In genomic region chr2:93228480-93228824, GRCm38 (mm10) we compare ENCODE assay signal across 11 mouse cellular contexts. TPM values are rescaled to one million over a fixed set of nuclear protein-coding genes. Genes with fewer than 3 reads are reported as not detected.
A peak's percentile ranks its signal among the peaks of the same experiment; 100 is the strongest.
DNase-seq lines count a peak whose midpoint lies in the region; ATAC-seq and TF ChIP-seq lines count a peak whose summit lies in the region.
"Had no signal": no experiment of that assay in that cellular context is flagged by ENCODE, and none has a peak within 500 bp of the region (broad histone marks: within the 10 kb centered on the region; RNA-seq: fewer than 3 reads in every experiment).

No protein-coding gene starts in this region.

- TF ChIP-seq CTCF in gastrocnemius, adult 2 months (IDR thresholded peaks at IDR 0.05): no peak

- H3K4me2 ChIP-seq in heart, embryonic 14.5 days (ENCODE audit: low read length): no peak overlapping the region
- no peak overlapping the region for H3K4me2 ChIP-seq in embryonic facial prominence, embryonic 14.5 days (ENCODE audit: low read depth, low read length)
- H3K4me2 ChIP-seq in intestine, embryonic 16.5 days (ENCODE audit: low read depth, low read length): no peak overlapping the region
- peak overlapping the region; percentile 46 for H3K4me2 ChIP-seq in neural tube, embryonic 12.5 days (replicated peaks)
- H3K4me2 ChIP-seq: liver, embryonic 15.5 days had no signal

- no peak overlapping the region for H3K4me3 ChIP-seq in heart, embryonic 14.5 days (ENCODE audit: control insufficient read depth in 1 of 2, insufficient read depth in 1 of 2, low read depth in 1 of 2, low read length in 2 of 2)
- H3K4me3 ChIP-seq in embryonic facial prominence, embryonic 14.5 days (ENCODE audit: low read depth, low read length): no peak overlapping the region
- H3K4me3 ChIP-seq in intestine, embryonic 16.5 days (ENCODE audit: low read length): no peak overlapping the region
- no peak overlapping the region for H3K4me3 ChIP-seq in neural tube, embryonic 12.5 days
- no peak overlapping the region for H3K4me3 ChIP-seq in gastrocnemius, adult 2 months
- H3K4me3 ChIP-seq: liver, embryonic 15.5 days had no signal

- no peak for ATAC-seq in heart, embryonic 14.5 days (ENCODE audit: insufficient number of reproducible peaks, insufficient read depth, low FRiP score, low read depth)
- ATAC-seq in embryonic facial prominence, embryonic 14.5 days (ENCODE audit: low read depth): no peak
- ATAC-seq in intestine, embryonic 16.5 days: no peak
- peak; percentile 44 for ATAC-seq in neural tube, embryonic 12.5 days (ENCODE audit: low FRiP score, low read depth)

- H3K9me3 ChIP-seq in heart, embryonic 14.5 days (ENCODE audit: control insufficient read depth, low read length): no peaks in the 10 kb centered on the region
- H3K9me3 ChIP-seq in embryonic facial prominence, embryonic 14.5 days (ENCODE audit: control insufficient read depth, low read length): no peaks in the 10 kb centered on the region
- H3K9me3 ChIP-seq in intestine, embryonic 16.5 days (ENCODE audit: control insufficient read depth, low read length): no peaks in the 10 kb centered on the region
- H3K9me3 ChIP-seq in neural tube, embryonic 12.5 days: no peaks in the 10 kb centered on the region
- H3K9me3 ChIP-seq: liver, embryonic 15.5 days had no signal

- peak overlapping the region; percentile 34; the same call in 1 of the 2 replicates for H3K9ac ChIP-seq in heart, embryonic 14.5 days (ENCODE audit: low read length)
- no peak overlapping the region; the same call in 1 of the 2 replicates for H3K9ac ChIP-seq in embryonic facial prominence, embryonic 14.5 days (ENCODE audit: low read depth, low read length)
- 0 out of 2 replicates have a peak overlapping the region, but pooled peaks have one; percentile 1 for H3K9ac ChIP-seq in intestine, embryonic 16.5 days (ENCODE audit: low read depth, low read length)
- H3K9ac ChIP-seq in neural tube, embryonic 12.5 days: no peak overlapping the region
- H3K9ac ChIP-seq: liver, embryonic 15.5 days had no signal

- no peak for DNase-seq in heart, postnatal 10 days
- no peak for DNase-seq in embryonic facial prominence, embryonic 14.5 days (ENCODE audit: low spot score)
- no peak for DNase-seq in gastrocnemius, adult 2 months
- DNase-seq in heart, adult 18-20 months: no peak
- no peak for DNase-seq in cerebellum, postnatal 4 days (ENCODE audit: low spot score in 2 of 2)
- DNase-seq: cerebellum, adult 11-12 months; kidney, adult 2 months had no signal

- peaks cover 10 to 25% of the 10 kb centered on the region in 2 experiments for H3K4me1 ChIP-seq in heart, embryonic 14.5 days (ENCODE audit: control insufficient read depth in 2 of 2, insufficient read depth in 2 of 2, low read length in 2 of 2)
- peaks cover 20% of the 10 kb centered on the region for H3K4me1 ChIP-seq in embryonic facial prominence, embryonic 14.5 days (ENCODE audit: control insufficient read depth, insufficient read depth, low read length)
- H3K4me1 ChIP-seq in intestine, embryonic 16.5 days (ENCODE audit: control insufficient read depth, insufficient read depth, low read length): peaks cover 18% of the 10 kb centered on the region
- peaks cover 63% of the 10 kb centered on the region for H3K4me1 ChIP-seq in neural tube, embryonic 12.5 days
- H3K4me1 ChIP-seq: liver, embryonic 15.5 days had no signal

- H3K27me3 ChIP-seq in heart, embryonic 14.5 days (ENCODE audit: control insufficient read depth, insufficient read depth, low read length): no peaks in the 10 kb centered on the region
- no peaks in the 10 kb centered on the region for H3K27me3 ChIP-seq in embryonic facial prominence, embryonic 14.5 days (replicated peaks; ENCODE audit: control insufficient read depth, insufficient read depth, low read length)
- H3K27me3 ChIP-seq in intestine, embryonic 16.5 days (replicated peaks; ENCODE audit: control insufficient read depth, insufficient read depth, low read length): no peaks in the 10 kb centered on the region
- H3K27me3 ChIP-seq in neural tube, embryonic 12.5 days (replicated peaks): no peaks in the 10 kb centered on the region

- peak overlapping the region in 1 of 2 experiments; percentile 37; a peak in 1 of 4 replicates for H3K27ac ChIP-seq in heart, embryonic 14.5 days (replicated peaks in 1 of 2; ENCODE audit: control insufficient read depth in 1 of 2, insufficient read depth in 1 of 2, low read depth in 2 of 2, low read length in 2 of 2)
- H3K27ac ChIP-seq in embryonic facial prominence, embryonic 14.5 days (replicated peaks; ENCODE audit: low read depth, low read length): peak overlapping the region; percentile 61; the same call in 1 of the 2 replicates
- H3K27ac ChIP-seq in intestine, embryonic 16.5 days (ENCODE audit: low read length): peak overlapping the region; percentile 36
- H3K27ac ChIP-seq in neural tube, embryonic 12.5 days: peak overlapping the region; percentile 83
- no peak overlapping the region for H3K27ac ChIP-seq in gastrocnemius, adult 2 months
- H3K27ac ChIP-seq: liver, embryonic 15.5 days had no signal

- intact Hi-C loops in heart, postnatal 10 days (cut with DNase I): loop anchor here (1.0 to 5.0 kb wide), 2 partner anchors 49 to 105 kb away; no protein-coding TSS in a partner anchor
- intact Hi-C loops in gastrocnemius, adult 2 months (cut with DNase I): no loop called here

- 21% methylated on average over 5 of the region's 5 CpGs for WGBS in heart, embryonic 14.5 days
- WGBS in embryonic facial prominence, embryonic 14.5 days: 8% methylated on average over 5 of the region's 5 CpGs
- WGBS in intestine, embryonic 16.5 days: 25% methylated on average over 5 of the region's 5 CpGs
- 2% methylated on average over 5 of the region's 5 CpGs for WGBS in neural tube, embryonic 12.5 days

- peaks cover under 1% of the 10 kb centered on the region; the same call in 1 of the 2 replicates for H3K36me3 ChIP-seq in heart, embryonic 14.5 days (ENCODE audit: control insufficient read depth, insufficient read depth, low read length)
- H3K36me3 ChIP-seq in embryonic facial prominence, embryonic 14.5 days (ENCODE audit: control insufficient read depth, insufficient read depth, low read length): no peaks in the 10 kb centered on the region
- no peaks in the 10 kb centered on the region for H3K36me3 ChIP-seq in intestine, embryonic 16.5 days (ENCODE audit: control insufficient read depth, insufficient read depth, low read length)
- H3K36me3 ChIP-seq in neural tube, embryonic 12.5 days: peaks cover 2% of the 10 kb centered on the region; the same call in 1 of the 2 replicates
- H3K36me3 ChIP-seq: liver, embryonic 15.5 days had no signal

RNA-seq across cellular contexts. Expression of gene Trp53i11, which starts 41.1 kb away (rescaled TPM):
- 30.5 and 33.0 TPM in 2 replicates for polyA plus RNA-seq in heart, embryonic 14.5 days (2014; fragmentation: Nextera tagmentation; extraction: Ambion mirVana)
- total RNA-seq in heart, postnatal 10 days (2021): 10 to 100 TPM; 77.4 to 80.7 TPM
- 33.6 and 37.5 TPM in 2 replicates for polyA plus RNA-seq in embryonic facial prominence, embryonic 14.5 days (2014; fragmentation: Nextera tagmentation; extraction: Ambion mirVana)
- polyA plus RNA-seq in intestine, embryonic 16.5 days (2015; fragmentation: Nextera tagmentation; extraction: Ambion mirVana): 49.3 and 52.1 TPM in 2 replicates
- polyA plus RNA-seq in neural tube, embryonic 12.5 days (2016; fragmentation: Nextera tagmentation; extraction: Ambion mirVana): 144 and 230 TPM in 2 replicates
- 1 to 10 TPM; 3.4 to 6.1 TPM for total RNA-seq in gastrocnemius, adult 2 months (2021)
- 10 to 100 TPM; 26.7 to 30.5 TPM for total RNA-seq in heart, adult 18-20 months (2021)

Comparison
In these comparisons a context has a peak if more than half of its experiments do, and no peak if none do; other contexts are left out.
1. H3K9ac ChIP-seq: peak in heart, embryonic 14.5 days (single experiment) and intestine, embryonic 16.5 days (single experiment); none in embryonic facial prominence, embryonic 14.5 days (single experiment) and neural tube, embryonic 12.5 days (single experiment).